Mouse (Mus musculus) hindbrain, embryonic 14.5 days (tissue): Measurements from ENCODE around the gene L3mbtl4. TPM values are rescaled to one million over a fixed set of nuclear protein-coding genes. Genes with fewer than 3 reads are reported as not detected.
"Not testable (repeated sequence)": the region's sequence is repeated elsewhere in the genome, so short reads cannot be mapped to it uniquely, and the experiment has no call there.

ENCODE experiments used
- ATAC-seq: fragments of 200-750 bp; cut with Nextera tagmentation; 2 replicates; pipeline ENCODE4 v1.8.0; 2017; ENCODE audit warnings: moderate number of reproducible peaks, mild to moderate bottlenecking, moderate TSS enrichment, moderate library complexity; ENCODE audit not compliant: low FRiP score
- DNase-seq: peaks from one replicate; pipeline ENCODE4 v3.0.0-alpha.2; 2015; ENCODE audit warnings: low spot score
- H3K27ac ChIP-seq: fragments of 300-500 bp; sonication (generic); 2 replicates; pipeline ENCODE4 v1.5.1; 2014; ENCODE audit warnings: mild to moderate bottlenecking, moderate library complexity
- H3K27me3 ChIP-seq: fragments of 300-500 bp; sonication (generic); 2 replicates; pipeline ENCODE4 v1.6.1; 2014; ENCODE audit warnings: mild to moderate bottlenecking, low read length, mixed read lengths; ENCODE audit not compliant: control insufficient read depth, insufficient read depth
- H3K36me3 ChIP-seq: fragments of 300-500 bp; sonication (generic); replicated peaks from 2 replicates; pipeline ENCODE4 v1.6.1; 2014; ENCODE audit not compliant: control insufficient read depth, insufficient read depth
- H3K4me1 ChIP-seq: fragments of 300-500 bp; sonication (generic); replicated peaks from 2 replicates; pipeline ENCODE4 v1.6.1; 2014; ENCODE audit warnings: antibody characterized with exemption, low read length, mixed read lengths; ENCODE audit not compliant: control insufficient read depth, insufficient read depth
- H3K4me2 ChIP-seq: fragments of 300-500 bp; sonication (generic); replicated peaks from 2 replicates; pipeline ENCODE4 v1.6.1; 2014; ENCODE audit warnings: mild to moderate bottlenecking, moderate library complexity
- H3K4me3 ChIP-seq: fragments of 300-500 bp; sonication (generic); replicated peaks from 2 replicates; pipeline ENCODE4 v1.5.1; 2014; ENCODE audit warnings: mild to moderate bottlenecking, low read length
- H3K9ac ChIP-seq: fragments of 300-500 bp; sonication (generic); 2 replicates; pipeline ENCODE4 v1.6.1; 2014
- H3K9me3 ChIP-seq: fragments of 300-500 bp; sonication (generic); 2 replicates; pipeline ENCODE4 v1.6.1; 2016; ENCODE audit warnings: low read length; ENCODE audit not compliant: control insufficient read depth
- WGBS: fragments of 180-500 bp; shearing (Covaris S2); extraction: QIAGEN DNeasy Blood & Tissue Kit; methylation state at CpG from one replicate; pipeline ENCODE4 v1.1.7; 2014; 5-methylcytosine and 5-hydroxymethylcytosine counted together
- polyA plus RNA-seq: library from polyadenylated mRNA; unstranded; fragments of >200 nt; fragmentation: Nextera tagmentation; extraction: Ambion mirVana; gene quantifications from 2 replicates; pipeline ENCODE4 v1.2.1, GENCODE M21; 2014

L3mbtl4 gene
- polyA plus RNA-seq, 1 experiment from 2014 or later = 3.8 TPM

DNA sequence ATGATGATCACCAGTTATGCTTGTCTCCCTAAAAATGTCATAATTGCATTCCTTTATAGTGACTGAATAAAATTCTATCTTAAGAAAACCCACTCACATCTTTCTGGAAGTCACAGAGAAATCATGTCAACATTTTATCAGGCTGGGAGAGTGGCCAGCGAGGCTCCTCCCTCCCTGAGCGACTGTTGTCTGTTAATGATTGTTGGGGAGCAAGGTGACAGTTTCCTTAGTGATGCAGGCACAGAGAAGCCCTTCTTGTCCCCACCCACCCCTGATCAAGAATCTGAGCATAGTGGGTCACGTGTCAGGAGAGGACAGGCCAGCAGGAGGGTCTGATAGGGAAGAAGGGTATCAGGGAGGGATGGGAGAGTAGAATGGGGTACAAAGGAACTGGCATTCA lies 59.8 kb downstream of the L3mbtl4 start:
- Histone ChIP-seq H3K4me2 (no peak overlapping the region), H3K27me3 (no peaks in the 10 kb centered on the region), H3K4me3 (no peak overlapping the region), H3K36me3 (no peaks in the 10 kb centered on the region), H3K27ac (no peak overlapping the region), H3K9ac (no peak overlapping the region), H3K4me1 (no peaks in the 10 kb centered on the region), H3K9me3 (no peaks in the 10 kb centered on the region)
- DNase-seq (no peak), ATAC-seq (no peak)
- 66% methylated on average over 3 of the region's 3 CpGs for WGBS

DNA sequence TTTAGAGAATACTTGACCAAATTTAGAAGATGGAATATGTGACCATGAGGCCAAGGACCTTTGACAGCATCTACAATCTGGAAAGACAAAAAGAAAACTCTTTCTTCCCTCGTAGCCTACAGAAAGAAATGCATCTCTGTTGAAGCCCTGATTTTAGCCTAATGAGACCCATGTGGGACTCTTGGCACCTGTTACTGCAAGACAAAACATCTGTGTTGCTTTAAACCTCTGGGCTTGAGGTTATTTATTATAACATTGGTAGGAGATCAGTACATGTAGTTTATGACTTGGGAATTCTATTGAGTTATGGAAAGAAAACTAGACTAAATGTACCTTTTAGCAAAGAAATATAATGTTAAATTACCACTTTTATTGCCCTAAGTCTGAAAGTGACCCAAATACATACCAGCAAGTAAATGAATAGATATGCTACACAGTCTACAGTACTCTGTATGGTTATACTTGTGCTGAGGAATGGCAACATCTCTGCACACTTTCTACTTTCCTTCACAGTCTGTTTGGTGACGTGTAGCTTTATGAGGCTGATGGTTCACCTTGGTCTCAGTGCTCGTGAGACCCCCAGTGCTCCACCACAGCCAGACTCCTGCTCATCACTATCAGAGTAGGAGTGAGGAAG lies 65.4 kb downstream of the L3mbtl4 start:
- Histone ChIP-seq H3K4me2 (no peak overlapping the region), H3K36me3 (no peaks in the 10 kb centered on the region), H3K4me1 (no peaks in the 10 kb centered on the region), H3K9me3 (no peaks in the 10 kb centered on the region), H3K27ac (no peak overlapping the region), H3K4me3 (no peak overlapping the region), H3K9ac (no peak overlapping the region), H3K27me3 (no peaks in the 10 kb centered on the region)
- 85% methylated on average over 3 of the region's 3 CpGs for WGBS
- DNase-seq = no peak
- no peak for ATAC-seq

DNA sequence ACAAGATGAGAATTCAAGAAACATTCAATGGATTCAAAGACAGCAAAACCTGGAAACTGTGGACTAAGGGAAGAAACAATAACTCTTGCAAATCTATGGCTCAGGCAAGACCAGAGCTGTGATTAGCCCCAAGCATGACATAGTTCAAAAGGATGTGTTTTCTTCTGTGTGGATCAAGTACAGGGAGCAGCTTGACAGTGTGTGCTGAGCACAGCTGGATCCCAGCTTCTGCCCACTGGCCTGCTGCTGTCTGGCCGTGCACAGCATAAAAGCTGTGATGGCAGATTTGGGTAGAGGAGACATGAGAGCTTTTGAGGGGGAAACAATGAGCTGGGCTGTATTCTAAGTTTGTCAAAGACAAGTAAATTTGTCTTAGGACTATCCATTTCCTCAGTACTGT lies 84.1 kb downstream of the L3mbtl4 start:
- Histone ChIP-seq H3K4me1 (no peaks in the 10 kb centered on the region), H3K36me3 (no peaks in the 10 kb centered on the region), H3K9me3 (no peaks in the 10 kb centered on the region), H3K9ac (no peak overlapping the region), H3K27me3 (no peaks in the 10 kb centered on the region), H3K27ac (no peak overlapping the region), H3K4me2 (no peak overlapping the region), H3K4me3 (no peak overlapping the region)
- DNase-seq (no peak), ATAC-seq (no peak)
- WGBS = 28% methylated on average over 1 of the region's 1 CpGs

DNA sequence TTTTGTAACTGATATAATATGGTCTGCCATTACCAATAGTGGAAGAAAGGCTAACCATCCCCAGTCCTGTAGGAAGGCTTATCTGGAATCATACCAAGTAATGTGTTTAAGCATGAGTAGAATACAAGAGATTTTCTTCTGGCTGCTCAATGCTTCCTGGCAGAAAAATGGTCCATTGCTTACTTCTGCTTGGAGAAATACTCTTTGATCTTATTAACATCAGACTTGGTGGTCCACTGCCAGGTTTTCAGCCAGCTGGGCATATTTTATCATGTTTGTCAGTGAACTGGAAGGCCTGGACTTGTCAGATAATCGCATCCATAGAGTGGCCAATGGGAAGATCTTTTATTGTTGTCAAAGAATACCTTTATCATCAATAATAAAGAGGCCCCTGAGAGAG lies 97.5 kb downstream of the L3mbtl4 start:
- H3K9ac ChIP-seq = no peak overlapping the region
- 71% methylated on average over 1 of the region's 1 CpGs for WGBS
- DNase-seq = no peak
- no peaks in the 10 kb centered on the region for H3K27me3 ChIP-seq
- no peak overlapping the region for H3K4me2 ChIP-seq
- no peaks in the 10 kb centered on the region for H3K36me3 ChIP-seq
- ATAC-seq = no peak
- no peak overlapping the region for H3K4me3 ChIP-seq
- H3K27ac ChIP-seq = no peak overlapping the region
- peaks cover 3% of the 10 kb centered on the region; the same call in 1 of the 2 replicates for H3K9me3 ChIP-seq
- no peaks in the 10 kb centered on the region for H3K4me1 ChIP-seq

DNA sequence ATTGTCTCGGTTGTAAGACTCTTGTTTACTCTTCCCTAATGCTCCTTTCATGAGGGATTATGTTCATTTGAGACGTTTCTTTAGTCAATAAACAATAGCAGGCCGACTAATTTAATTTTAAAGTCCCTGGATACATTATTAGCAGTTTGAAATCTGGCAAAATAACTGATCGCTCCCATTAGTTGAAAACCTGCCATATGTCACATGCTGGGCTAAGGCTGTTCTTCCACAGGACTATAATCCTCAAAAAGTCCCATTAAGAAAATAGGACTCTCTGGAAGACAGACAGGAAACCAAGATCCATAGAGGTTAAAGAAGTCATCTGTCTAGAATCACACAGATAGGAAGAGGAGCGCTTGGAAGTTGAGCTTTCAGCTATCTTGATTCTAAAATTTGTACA lies 114.9 kb downstream of the L3mbtl4 start:
- ATAC-seq (no peak; the same call in 1 of the 2 replicates), DNase-seq (no peak)
- no peak overlapping the region for H3K4me3 ChIP-seq
- no peaks in the 10 kb centered on the region for H3K36me3 ChIP-seq
- H3K4me1 ChIP-seq = no peaks in the 10 kb centered on the region
- H3K27me3 ChIP-seq = no peaks in the 10 kb centered on the region
- WGBS = 65% methylated on average over 5 of the region's 5 CpGs
- H3K9me3 ChIP-seq = no peaks in the 10 kb centered on the region
- no peak overlapping the region for H3K9ac ChIP-seq
- no peak overlapping the region for H3K27ac ChIP-seq
- H3K4me2 ChIP-seq = no peak overlapping the region

DNA sequence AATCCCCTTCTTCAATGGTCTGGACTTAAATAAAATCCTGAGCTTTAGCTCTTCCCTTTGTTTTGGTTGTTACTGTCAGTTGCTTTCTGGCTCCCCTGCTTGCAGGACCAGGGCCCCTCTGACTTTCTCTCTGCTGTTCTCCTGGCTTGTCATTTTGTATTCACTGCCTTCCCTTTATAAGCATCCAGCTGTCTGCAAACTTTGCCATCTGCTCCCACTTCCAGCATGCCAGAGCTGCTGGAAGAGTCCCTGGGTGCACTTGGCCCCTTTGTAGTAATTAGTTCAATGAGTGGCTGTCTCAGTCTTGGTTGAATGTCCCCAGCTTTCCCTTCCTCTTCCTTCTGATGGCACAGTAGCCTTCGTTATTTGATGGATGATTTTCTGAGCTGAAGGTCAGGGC lies 132.4 kb downstream of the L3mbtl4 start:
- Histone ChIP-seq H3K36me3 (no peaks in the 10 kb centered on the region), H3K9ac (no peak overlapping the region), H3K4me2 (no peak overlapping the region), H3K4me1 (no peaks in the 10 kb centered on the region), H3K27ac (no peak overlapping the region), H3K4me3 (no peak overlapping the region), H3K27me3 (no peaks in the 10 kb centered on the region), H3K9me3 (no peaks in the 10 kb centered on the region)
- ATAC-seq (peak; percentile 48; the same call in 1 of the 2 replicates), DNase-seq (no peak)
- 59% methylated on average over 1 of the region's 1 CpGs for WGBS

GRCm38 (mm10) chr17:68407121-68407520 lies 133.5 kb downstream of the L3mbtl4 start:
- not testable (repeated sequence) for H3K9me3 ChIP-seq, H3K9ac ChIP-seq, H3K36me3 ChIP-seq, H3K27me3 ChIP-seq, H3K4me2 ChIP-seq, H3K27ac ChIP-seq, ATAC-seq, H3K4me3 ChIP-seq, DNase-seq, H3K4me1 ChIP-seq
- WGBS = 65% methylated on average over 1 of the region's 1 CpGs

DNA sequence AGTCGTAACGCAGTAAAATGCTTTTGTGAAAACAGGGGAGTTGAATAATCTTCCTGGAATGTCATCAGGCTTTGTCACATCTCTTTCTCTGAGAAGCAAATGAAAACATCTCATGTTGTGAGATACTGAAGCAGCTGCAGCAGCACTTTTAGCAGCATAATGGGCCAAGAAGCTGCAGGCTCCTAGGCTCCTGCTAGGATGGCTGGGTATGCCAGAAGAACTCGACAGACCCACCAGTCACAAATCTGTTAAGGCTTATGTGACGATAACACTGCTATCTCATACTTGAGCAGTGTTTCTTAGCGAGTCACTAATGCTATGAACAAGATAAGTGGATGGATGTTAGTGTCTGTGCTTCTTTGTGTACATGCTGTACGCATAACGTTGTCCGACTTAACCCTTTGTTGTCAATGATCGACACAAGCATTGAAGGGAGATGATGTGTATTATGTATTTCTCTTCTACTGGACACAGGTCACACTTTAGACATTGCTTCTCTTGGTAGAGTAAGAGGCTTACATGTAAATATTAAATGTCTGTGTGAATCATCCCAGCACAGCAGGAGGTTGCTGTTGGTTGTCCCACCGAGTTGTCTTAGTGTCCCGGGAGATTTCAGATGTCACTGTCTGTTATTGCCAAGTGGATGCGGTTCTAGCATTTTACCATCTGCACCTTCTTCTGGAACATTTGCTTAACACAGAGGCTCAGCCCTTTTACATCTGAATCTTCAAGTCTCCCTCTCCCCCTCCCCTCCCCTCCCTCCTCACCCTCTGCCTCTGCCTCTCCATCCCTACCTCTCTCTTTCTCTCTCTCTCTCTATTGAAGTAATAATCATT lies 149.3 kb downstream of the L3mbtl4 start:
- H3K27me3 ChIP-seq = no peaks in the 10 kb centered on the region
- no peak overlapping the region for H3K4me3 ChIP-seq
- H3K4me1 ChIP-seq = no peaks in the 10 kb centered on the region
- DNase-seq = peak; percentile 44
- WGBS = 62% methylated on average over 12 of the region's 12 CpGs
- H3K9ac ChIP-seq = no peak overlapping the region
- 0 out of 2 replicates have a peak overlapping the region, but pooled peaks have one; percentile 43 for H3K27ac ChIP-seq
- no peaks in the 10 kb centered on the region for H3K9me3 ChIP-seq
- H3K36me3 ChIP-seq = no peaks in the 10 kb centered on the region
- no peak overlapping the region for H3K4me2 ChIP-seq
- peak; percentile 27; the same call in 1 of the 2 replicates for ATAC-seq

DNA sequence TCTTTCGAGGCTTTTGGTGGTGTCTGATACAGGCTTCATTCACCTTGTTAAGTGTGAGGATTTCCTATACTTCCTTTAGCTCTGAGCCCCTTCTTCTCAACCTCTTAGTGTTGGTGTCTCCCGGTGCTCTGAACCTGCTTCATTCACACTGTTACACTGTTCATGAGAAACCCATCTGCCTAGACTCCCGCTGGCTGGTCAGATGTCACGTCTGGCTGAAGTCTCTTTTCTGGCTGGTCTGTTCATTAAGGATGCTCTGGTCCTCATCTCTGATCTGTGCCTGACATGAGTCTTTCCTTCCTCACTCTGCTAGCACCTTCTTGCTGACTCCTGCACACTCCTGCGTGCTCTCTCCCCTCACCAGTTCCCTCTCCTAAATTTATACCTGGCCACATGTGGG lies 160.0 kb downstream of the L3mbtl4 start:
- H3K27me3 ChIP-seq = no peaks in the 10 kb centered on the region
- 81% methylated on average over 5 of the region's 5 CpGs for WGBS
- DNase-seq (no peak), ATAC-seq (no peak)
- no peaks in the 10 kb centered on the region for H3K36me3 ChIP-seq
- no peak overlapping the region for H3K4me3 ChIP-seq
- H3K9ac ChIP-seq = no peak overlapping the region
- no peaks in the 10 kb centered on the region for H3K9me3 ChIP-seq
- H3K4me1 ChIP-seq = no peaks in the 10 kb centered on the region
- H3K4me2 ChIP-seq = no peak overlapping the region
- no peak overlapping the region for H3K27ac ChIP-seq
